ENCODE assay signal across 8 mouse cellular contexts in genomic region chr13:34254691-34255090, GRCm38 (mm10).
DNase-seq lines count a peak whose midpoint lies in the region; ATAC-seq lines count a peak whose summit lies in the region.

No protein-coding gene starts in this region.

- WGBS in heart, embryonic 15.5 days = 40% methylated on average over 5 of the region's 5 CpGs
- 63% methylated on average over 5 of the region's 5 CpGs for WGBS in limb, embryonic 13.5 days

- no peak overlapping the region for H3K9ac ChIP-seq in heart, embryonic 15.5 days
- no peak overlapping the region for H3K9ac ChIP-seq in limb, embryonic 13.5 days

- H3K4me3 ChIP-seq in heart, embryonic 15.5 days = no peak overlapping the region
- H3K4me3 ChIP-seq in limb, embryonic 13.5 days = no peak overlapping the region

- H3K27me3 ChIP-seq in heart, embryonic 15.5 days = no peaks in the 10 kb centered on the region
- H3K27me3 ChIP-seq in limb, embryonic 13.5 days = no peaks in the 10 kb centered on the region

- H3K36me3 ChIP-seq in heart, embryonic 15.5 days = no peaks in the 10 kb centered on the region
- H3K36me3 ChIP-seq in limb, embryonic 13.5 days = no peaks in the 10 kb centered on the region; the same call in 1 of the 2 replicates

- no peaks in the 10 kb centered on the region for H3K9me3 ChIP-seq in heart, embryonic 15.5 days (replicated peaks)
- no peaks in the 10 kb centered on the region for H3K9me3 ChIP-seq in limb, embryonic 13.5 days

- H3K4me1 ChIP-seq in heart, embryonic 15.5 days (replicated peaks) = peaks cover 15% of the 10 kb centered on the region
- peaks cover 21% of the 10 kb centered on the region for H3K4me1 ChIP-seq in limb, embryonic 13.5 days

- peak; percentile 67 for DNase-seq in gastrocnemius, adult 18-20 months (ENCODE audit: low spot score)
- no peak for DNase-seq in gastrocnemius, postnatal 10 days
- DNase-seq in MEL-GATA-1-ER (ENCODE audit: extremely low read depth, low read depth) = peak; percentile 22
- peak; percentile 67 for DNase-seq in skeletal muscle tissue, adult 2 months (ENCODE audit: low read depth, low spot score)
- DNase-seq in cerebellum, adult 9-11 months = no peak

- H3K4me2 ChIP-seq in heart, embryonic 15.5 days = no peak overlapping the region
- no peak overlapping the region for H3K4me2 ChIP-seq in limb, embryonic 13.5 days (replicated peaks)

- H3K27ac ChIP-seq in heart, embryonic 15.5 days = peak overlapping the region; percentile 8; the same call in 1 of the 2 replicates
- H3K27ac ChIP-seq in limb, embryonic 13.5 days = no peak overlapping the region

- peak; percentile 58; the same call in 1 of the 2 replicates for ATAC-seq in heart, embryonic 15.5 days (replicated peaks; ENCODE audit: insufficient number of reproducible peaks, insufficient read depth, low FRiP score, low read depth)
- ATAC-seq in limb, embryonic 13.5 days (ENCODE audit: low FRiP score, low read depth) = peak; percentile 52; the same call in 1 of the 2 replicates
- ATAC-seq in inflammation-experienced regulatory T-cells, adult 6 months = no peak

Comparison
In these comparisons a context has a peak if more than half of its experiments do, and no peak if none do; other contexts are left out.
1. DNase-seq: peak in gastrocnemius, adult 18-20 months (single experiment), MEL-GATA-1-ER (single experiment) and skeletal muscle tissue, adult 2 months (single experiment); none in gastrocnemius, postnatal 10 days (single experiment) and cerebellum, adult 9-11 months (single experiment).